Comparison of ENCODE assay signal across 34 mouse cellular contexts in the genomic region with DNA sequence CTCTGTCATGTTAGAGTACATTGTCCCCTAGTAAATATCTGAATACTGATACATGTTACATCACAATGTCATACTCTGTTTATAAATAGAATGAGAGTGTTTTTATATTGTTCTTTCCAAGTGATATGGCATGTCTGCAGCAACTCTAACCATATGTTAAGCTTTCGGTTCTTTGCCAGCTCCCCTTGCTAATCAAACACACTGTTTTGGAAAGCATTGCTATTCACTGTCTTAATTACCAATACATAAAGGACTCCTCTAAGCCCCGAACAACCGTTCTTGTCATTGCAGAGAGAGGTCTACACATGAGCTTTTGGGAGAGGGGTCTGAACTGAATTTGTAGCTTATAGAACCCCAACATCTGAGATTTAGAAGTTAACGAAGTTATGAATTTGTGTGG.
"Had no signal": no experiment of that assay in that cellular context is flagged by ENCODE, and none has a peak within 500 bp of the region (broad histone marks: within the 10 kb centered on the region; RNA-seq: fewer than 3 reads in every experiment).

No protein-coding gene starts in this region.

- DNase-seq: heart, postnatal 10 days; heart, postnatal 14 days; heart, postnatal 36 days; heart, postnatal 4 days; kidney, adult 11 months; kidney, adult 18-20 months; kidney, adult 2 months; kidney, adult 8-10 months; kidney, adult 9 months; kidney, postnatal 10 days; kidney, postnatal 14 days; kidney, postnatal 25 days; kidney, postnatal 36 days; kidney, postnatal 4 days; layer of hippocampus, adult 9-11 months; layer of hippocampus, postnatal 36 days had no signal

- H3K4me2 ChIP-seq: heart, embryonic 11.5 days; heart, embryonic 12.5 days; heart, embryonic 13.5 days; heart, embryonic 15.5 days; hindbrain, embryonic 12.5 days; hindbrain, embryonic 13.5 days; hindbrain, embryonic 14.5 days; hindbrain, embryonic 15.5 days; intestine, embryonic 15.5 days; kidney, embryonic 15.5 days had no signal

- ATAC-seq: hindbrain, embryonic 16.5 days; inflammation-experienced regulatory T-cells, adult 6 months; intestine, embryonic 15.5 days; intestine, embryonic 16.5 days; intestine, postnatal 0 days had no signal

- H3K9me3 ChIP-seq: heart, embryonic 12.5 days; heart, embryonic 13.5 days; heart, embryonic 15.5 days; hindbrain, embryonic 10.5 days; hindbrain, embryonic 12.5 days; hindbrain, embryonic 13.5 days; hindbrain, embryonic 15.5 days; intestine, embryonic 15.5 days; kidney, embryonic 15.5 days had no signal

- H3K36me3 ChIP-seq: heart, embryonic 12.5 days; heart, embryonic 13.5 days; heart, embryonic 15.5 days; hindbrain, embryonic 10.5 days; hindbrain, embryonic 12.5 days; hindbrain, embryonic 13.5 days; hindbrain, embryonic 15.5 days; intestine, embryonic 15.5 days; kidney, embryonic 15.5 days had no signal

- H3K27ac ChIP-seq: heart, embryonic 13.5 days; heart, embryonic 15.5 days; hindbrain, embryonic 10.5 days; hindbrain, embryonic 12.5 days; hindbrain, embryonic 13.5 days; hindbrain, embryonic 14.5 days; hindbrain, embryonic 15.5 days; intestine, embryonic 15.5 days; kidney, embryonic 15.5 days; kidney, postnatal 0 days; layer of hippocampus, adult 2 months; left cerebral cortex, adult 2 months had no signal

- H3K4me1 ChIP-seq: heart, embryonic 15.5 days; hindbrain, embryonic 15.5 days had no signal

- H3K9ac ChIP-seq: heart, embryonic 12.5 days; heart, embryonic 13.5 days; heart, embryonic 15.5 days; hindbrain, embryonic 12.5 days; hindbrain, embryonic 13.5 days; hindbrain, embryonic 14.5 days; hindbrain, embryonic 15.5 days; intestine, embryonic 15.5 days; kidney, embryonic 15.5 days had no signal

- H3K27me3 ChIP-seq: heart, embryonic 12.5 days; heart, embryonic 13.5 days; heart, embryonic 15.5 days; hindbrain, embryonic 12.5 days; hindbrain, embryonic 13.5 days; hindbrain, embryonic 15.5 days; intestine, embryonic 15.5 days; kidney, embryonic 15.5 days had no signal

- H3K4me3 ChIP-seq: heart, embryonic 12.5 days; heart, embryonic 13.5 days; heart, embryonic 15.5 days; hindbrain, embryonic 10.5 days; hindbrain, embryonic 12.5 days; hindbrain, embryonic 13.5 days; hindbrain, embryonic 15.5 days; intestine, embryonic 15.5 days; kidney, embryonic 15.5 days; layer of hippocampus, adult 2 months; left cerebral cortex, adult 2 months had no signal
